19 mouse cellular contexts compared by ENCODE assay signal in genomic region chr10:122308691-122309090, GRCm38 (mm10).
A peak's percentile ranks its signal among the peaks of the same experiment; 100 is the strongest.
DNase-seq lines count a peak whose midpoint lies in the region; ATAC-seq and TF ChIP-seq lines count a peak whose summit lies in the region.
"Had no signal": no experiment of that assay in that cellular context is flagged by ENCODE, and none has a peak within 500 bp of the region (broad histone marks: within the 10 kb centered on the region; RNA-seq: fewer than 3 reads in every experiment).

No protein-coding gene starts in this region.

- intact Hi-C loops in heart, adult 2 months (cut with DNase I), result no loop called here

- no peak for ATAC-seq in liver, embryonic 12.5 days
- ATAC-seq: CD4-positive, CD25-positive, alpha-beta regulatory T cell, adult 4 months; hindbrain, embryonic 16.5 days; intestine, embryonic 16.5 days had no signal

- no peak overlapping the region for H3K9ac ChIP-seq in heart, adult 2 months (ENCODE audit: low read depth, low read length)
- no peak overlapping the region for H3K9ac ChIP-seq in liver, adult 2 months (ENCODE audit: low read depth, low read length)
- H3K9ac ChIP-seq in liver, embryonic 12.5 days, result no peak overlapping the region
- H3K9ac ChIP-seq: heart, embryonic 15.5 days; limb, embryonic 12.5 days; liver, embryonic 14.5 days; lung, embryonic 15.5 days had no signal

- DNase-seq in adrenal gland, adult 2 months, result peak; percentile 28
- DNase-seq in adrenal gland, adult 18-20 months (ENCODE audit: low spot score in 2 of 2), result no peak
- DNase-seq in heart, adult 2 months, result peak; percentile 39 to 46
- DNase-seq in heart, postnatal 4 days, result no peak
- DNase-seq in liver, adult 2 months (ENCODE audit: extremely low read depth, low read depth, low spot score), result peak; percentile 85
- no peak for DNase-seq in right cerebral cortex, adult 2 months (ENCODE audit: low spot score in 2 of 2)
- DNase-seq in spleen, adult 18-20 months, result no peak
- DNase-seq: cerebellum, adult 2 months; lung, postnatal 4 days; thymus, postnatal 14 days had no signal

- no peaks in the 10 kb centered on the region for H3K27me3 ChIP-seq in heart, adult 2 months (ENCODE audit: control insufficient read depth, insufficient read depth, low read length)
- H3K27me3 ChIP-seq in liver, adult 2 months (ENCODE audit: control insufficient read depth, insufficient read depth, low read length), result no peaks in the 10 kb centered on the region
- H3K27me3 ChIP-seq in liver, embryonic 12.5 days (replicated peaks), result no peaks in the 10 kb centered on the region
- H3K27me3 ChIP-seq: heart, embryonic 15.5 days; limb, embryonic 12.5 days; lung, embryonic 15.5 days had no signal

- no peak overlapping the region for H3K4me2 ChIP-seq in liver, embryonic 12.5 days
- H3K4me2 ChIP-seq: heart, embryonic 15.5 days; limb, embryonic 12.5 days; lung, embryonic 15.5 days had no signal

- WGBS in heart, adult 2 months, result 72% methylated on average over 3 of the region's 3 CpGs
- WGBS in liver, adult 2 months, result 45% methylated on average over 3 of the region's 3 CpGs
- 69% methylated on average over 3 of the region's 3 CpGs for WGBS in liver, embryonic 12.5 days (ENCODE audit: insufficient replicate concordance)

- no peaks in the 10 kb centered on the region for H3K79me2 ChIP-seq in heart, adult 2 months (replicated peaks; ENCODE audit: control insufficient read depth, insufficient read depth, low read length)
- H3K79me2 ChIP-seq in liver, adult 2 months (ENCODE audit: control insufficient read depth, insufficient read depth, low read length), result no peaks in the 10 kb centered on the region

- H3K36me3 ChIP-seq in heart, adult 2 months (ENCODE audit: control insufficient read depth, insufficient read depth, low read length), result no peaks in the 10 kb centered on the region
- H3K36me3 ChIP-seq in liver, adult 2 months (ENCODE audit: control insufficient read depth, insufficient read depth, low read length), result no peaks in the 10 kb centered on the region
- no peaks in the 10 kb centered on the region for H3K36me3 ChIP-seq in liver, embryonic 12.5 days
- H3K36me3 ChIP-seq: embryonic facial prominence, embryonic 10.5 days; heart, embryonic 15.5 days; limb, embryonic 12.5 days; lung, embryonic 15.5 days had no signal

- no peaks in the 10 kb centered on the region for H3K4me1 ChIP-seq in heart, adult 2 months (ENCODE audit: control insufficient read depth, insufficient read depth, low read length)
- H3K4me1 ChIP-seq in liver, adult 2 months (ENCODE audit: control insufficient read depth, insufficient read depth, low read length), result peaks cover 2% of the 10 kb centered on the region; the same call in 1 of the 2 replicates
- no peaks in the 10 kb centered on the region for H3K4me1 ChIP-seq in liver, embryonic 12.5 days
- H3K4me1 ChIP-seq: embryonic facial prominence, embryonic 10.5 days; heart, embryonic 15.5 days; limb, embryonic 12.5 days; lung, embryonic 15.5 days had no signal

- H3K27ac ChIP-seq in heart, adult 2 months, result no peak overlapping the region
- no peak overlapping the region for H3K27ac ChIP-seq in liver, adult 2 months (replicated peaks; ENCODE audit: insufficient read depth, low read depth, low read length)
- no peak overlapping the region for H3K27ac ChIP-seq in liver, embryonic 12.5 days
- H3K27ac ChIP-seq: embryonic facial prominence, embryonic 10.5 days; heart, embryonic 15.5 days; limb, embryonic 12.5 days; liver, embryonic 14.5 days; lung, embryonic 15.5 days had no signal

- no peak overlapping the region for H3K4me3 ChIP-seq in heart, adult 2 months
- no peak overlapping the region for H3K4me3 ChIP-seq in liver, adult 2 months (ENCODE audit: insufficient read depth, low read depth, low read length)
- H3K4me3 ChIP-seq in liver, embryonic 12.5 days, result no peak overlapping the region
- H3K4me3 ChIP-seq: embryonic facial prominence, embryonic 10.5 days; heart, embryonic 15.5 days; limb, embryonic 12.5 days; lung, embryonic 15.5 days had no signal

- TF ChIP-seq EP300 in heart, adult 2 months (IDR thresholded peaks at IDR 0.05; ENCODE audit: insufficient read depth, low read depth, low read length), result no peak

- TF ChIP-seq CTCF in heart, adult 2 months (IDR thresholded peaks at IDR 0.05), result no peak
- TF ChIP-seq CTCF in liver, adult 2 months (IDR thresholded peaks at IDR 0.05; ENCODE audit: low read depth, low read length), result no peak

- H3K9me3 ChIP-seq in liver, embryonic 12.5 days (replicated peaks), result no peaks in the 10 kb centered on the region
- H3K9me3 ChIP-seq: embryonic facial prominence, embryonic 10.5 days; heart, embryonic 15.5 days; limb, embryonic 12.5 days; lung, embryonic 15.5 days had no signal

- no peak for TF ChIP-seq POLR2A in heart, adult 2 months (IDR thresholded peaks at IDR 0.05; ENCODE audit: insufficient read depth, low read depth, low read length)
- TF ChIP-seq POLR2A in liver, adult 2 months (IDR thresholded peaks at IDR 0.05; ENCODE audit: extremely low read depth, insufficient read depth, low read length), result no peak

Comparison
In these comparisons a context has a peak if more than half of its experiments do, and no peak if none do; other contexts are left out.
1. DNase-seq: peak in adrenal gland, adult 2 months (single experiment), heart, adult 2 months (2 of 2) and liver, adult 2 months (single experiment); none in adrenal gland, adult 18-20 months (0 of 2), heart, postnatal 4 days (single experiment), right cerebral cortex, adult 2 months (0 of 2) and spleen, adult 18-20 months (0 of 2).